Mouse (Mus musculus) limb, embryonic 14.5 days (tissue): ENCODE results near the gene Atp8b4. TPM values are rescaled to one million over a fixed set of nuclear protein-coding genes. Genes with fewer than 3 reads are reported as not detected.

Experiments
- ATAC-seq: fragments of 200-750 bp; cut with Nextera tagmentation; 2 replicates; pipeline ENCODE4 v1.8.0; 2017; ENCODE audit warnings: low read depth, moderate number of reproducible peaks, moderate TSS enrichment; ENCODE audit not compliant: low FRiP score
- DNase-seq: peaks from one replicate; pipeline ENCODE4 v3.0.0-alpha.2; 2015; ENCODE audit warnings: low spot score
- H3K27ac ChIP-seq: fragments of 300-500 bp; sonication (generic); replicated peaks from 2 replicates; pipeline ENCODE4 v1.5.1; 2014; ENCODE audit warnings: low read depth, mild to moderate bottlenecking, low read length, moderate library complexity, mixed read lengths
- H3K27me3 ChIP-seq: fragments of 300-500 bp; sonication (generic); 2 replicates; pipeline ENCODE4 v1.6.1; 2014; ENCODE audit warnings: low read length, mixed read lengths; ENCODE audit not compliant: control insufficient read depth, insufficient read depth
- H3K36me3 ChIP-seq: fragments of 300-500 bp; sonication (generic); 2 replicates; pipeline ENCODE4 v1.6.1; 2014; ENCODE audit warnings: mild to moderate bottlenecking, low read length, moderate library complexity, mixed read lengths; ENCODE audit not compliant: control insufficient read depth, insufficient read depth
- H3K4me1 ChIP-seq: fragments of 300-500 bp; sonication (generic); 2 replicates; pipeline ENCODE4 v1.6.1; 2014; ENCODE audit warnings: antibody characterized with exemption, low read length, mixed read lengths; ENCODE audit not compliant: control insufficient read depth, insufficient read depth
- H3K4me2 ChIP-seq: fragments of 300-500 bp; sonication (generic); replicated peaks from 2 replicates; pipeline ENCODE4 v1.6.1; 2014; ENCODE audit warnings: low read depth, mild to moderate bottlenecking, low read length, moderate library complexity; ENCODE audit not compliant: severe bottlenecking
- H3K4me3 ChIP-seq: fragments of 300-500 bp; sonication (generic); replicated peaks from 2 replicates; pipeline ENCODE4 v1.5.1; 2014; ENCODE audit warnings: low read length
- H3K9ac ChIP-seq: fragments of 300-500 bp; sonication (generic); 2 replicates; pipeline ENCODE4 v1.6.1; 2014; ENCODE audit warnings: mild to moderate bottlenecking, low read depth, low read length, moderate library complexity; ENCODE audit not compliant: severe bottlenecking
- H3K9me3 ChIP-seq: fragments of 300-500 bp; sonication (generic); 2 replicates; pipeline ENCODE4 v1.6.1; 2016; ENCODE audit warnings: low read length; ENCODE audit not compliant: control insufficient read depth
- POLR2A ChIP-seq: fragments of 200-500 bp; IDR thresholded peaks from 2 replicates; pipeline ENCODE4 v1.8.0; 2012; ENCODE audit warnings: inconsistent platforms, mild to moderate bottlenecking, moderate library complexity, borderline replicate concordance; ENCODE audit not compliant: insufficient read depth, insufficient read length; ENCODE audit errors: extremely low read depth
- WGBS: fragments of 180-500 bp; shearing (Covaris S2); extraction: QIAGEN DNeasy Blood & Tissue Kit; methylation state at CpG from one replicate; pipeline ENCODE4 v1.1.7; 2014; 5-methylcytosine and 5-hydroxymethylcytosine counted together
- polyA plus RNA-seq, 2 experiments: library from polyadenylated mRNA; depleted of rRNA in 1 of 2; stranded (reverse) in 1 of 2; unstranded in 1 of 2; fragments of >200 nt; fragmentation: Nextera tagmentation in 1 of 2; extraction: Ambion mirVana in 1 of 2; gene quantifications; 2 replicates each; pipeline versions ENCODE4 v1.2.1 to v1.2.3; 2012 to 2014

Atp8b4 gene
- polyA plus RNA-seq (2012; rRNA removed), result 0.40 and 0.63 TPM in 2 replicates
- polyA plus RNA-seq (2014; fragmentation: Nextera tagmentation; extraction: Ambion mirVana), result 0.36 and 0.48 TPM in 2 replicates

- H3K4me1 ChIP-seq, result no peaks in the 10 kb centered on the region
- H3K27me3 ChIP-seq, result no peaks in the 10 kb centered on the region
- ATAC-seq (no peak), DNase-seq (no peak)
- 83% methylated on average over 6 of the region's 6 CpGs for WGBS
- no peaks in the 10 kb centered on the region for H3K9me3 ChIP-seq
- no peak for TF ChIP-seq POLR2A
- no peaks in the 10 kb centered on the region for H3K36me3 ChIP-seq
- no peak within 1 kb of the TSS for H3K9ac ChIP-seq
- no peak within 1 kb of the TSS for H3K4me3 ChIP-seq
- H3K4me2 ChIP-seq, result no peak within 1 kb of the TSS
- no peak within 1 kb of the TSS for H3K27ac ChIP-seq
Measured at GRCm38 (mm10) chr2:126500521-126500920, at the start of gene Atp8b4. TSS of gene Atp8b4 (minus strand) at chr2:126500674.

GRCm38 (mm10) chr2:126549681-126550080, 49.2 kb upstream of the Atp8b4 start:
- TF ChIP-seq POLR2A, result no peak
- no peak overlapping the region for H3K9ac ChIP-seq
- H3K9me3 ChIP-seq, result no peaks in the 10 kb centered on the region
- no peak overlapping the region for H3K4me3 ChIP-seq
- DNase-seq, result no peak
- H3K27me3 ChIP-seq, result peaks cover 44% of the 10 kb centered on the region
- peaks cover 8% of the 10 kb centered on the region; the same call in 1 of the 2 replicates for H3K4me1 ChIP-seq
- no peaks in the 10 kb centered on the region for H3K36me3 ChIP-seq
- 83% methylated on average over 7 of the region's 7 CpGs for WGBS
- no peak for ATAC-seq
- no peak overlapping the region for H3K27ac ChIP-seq
- no peak overlapping the region for H3K4me2 ChIP-seq

GRCm38 (mm10) chr2:126546392-126546791, 45.9 kb upstream of the Atp8b4 start:
- no peaks in the 10 kb centered on the region for H3K9me3 ChIP-seq
- H3K4me3 ChIP-seq, result no peak overlapping the region
- DNase-seq (no peak), ATAC-seq (no peak)
- peaks cover 12% of the 10 kb centered on the region for H3K27me3 ChIP-seq
- H3K4me2 ChIP-seq, result no peak overlapping the region
- no peaks in the 10 kb centered on the region for H3K4me1 ChIP-seq
- no peak overlapping the region for H3K27ac ChIP-seq
- H3K9ac ChIP-seq, result no peak overlapping the region
- no peaks in the 10 kb centered on the region for H3K36me3 ChIP-seq
- 88% methylated on average over 3 of the region's 3 CpGs for WGBS
- TF ChIP-seq POLR2A, result no peak

- H3K9ac ChIP-seq, result no peak overlapping the region
- H3K4me3 ChIP-seq, result no peak overlapping the region
- H3K27ac ChIP-seq, result no peak overlapping the region
- ATAC-seq (no peak), DNase-seq (no peak)
- no peak overlapping the region for H3K4me2 ChIP-seq
- no peaks in the 10 kb centered on the region for H3K36me3 ChIP-seq
- TF ChIP-seq POLR2A, result no peak
- H3K27me3 ChIP-seq, result peaks cover 4% of the 10 kb centered on the region; the same call in 1 of the 2 replicates
- H3K9me3 ChIP-seq, result no peaks in the 10 kb centered on the region
- WGBS, result 78% methylated on average over 5 of the region's 5 CpGs
- H3K4me1 ChIP-seq, result no peaks in the 10 kb centered on the region
Measured at GRCm38 (mm10) chr2:126545297-126545696, 44.8 kb upstream of the Atp8b4 start.

GRCm38 (mm10) chr2:126542211-126542610, 41.7 kb upstream of the Atp8b4 start:
- Histone ChIP-seq H3K4me2 (no peak overlapping the region), H3K4me3 (no peak overlapping the region), H3K36me3 (no peaks in the 10 kb centered on the region), H3K9me3 (no peaks in the 10 kb centered on the region), H3K27ac (no peak overlapping the region), H3K9ac (no peak overlapping the region), H3K27me3 (no peaks in the 10 kb centered on the region), H3K4me1 (no peaks in the 10 kb centered on the region)
- TF ChIP-seq POLR2A, result no peak
- 92% methylated on average over 5 of the region's 5 CpGs for WGBS
- DNase-seq (no peak), ATAC-seq (no peak)
